Mouse (Mus musculus): Measurements from ENCODE around the gene Dhx32. TPM values are rescaled to one million over a fixed set of nuclear protein-coding genes. Genes with fewer than 3 reads are reported as not detected.

Dhx32 gene
- polyA plus RNA-seq, 1 experiment, result 20.8 TPM

DNA sequence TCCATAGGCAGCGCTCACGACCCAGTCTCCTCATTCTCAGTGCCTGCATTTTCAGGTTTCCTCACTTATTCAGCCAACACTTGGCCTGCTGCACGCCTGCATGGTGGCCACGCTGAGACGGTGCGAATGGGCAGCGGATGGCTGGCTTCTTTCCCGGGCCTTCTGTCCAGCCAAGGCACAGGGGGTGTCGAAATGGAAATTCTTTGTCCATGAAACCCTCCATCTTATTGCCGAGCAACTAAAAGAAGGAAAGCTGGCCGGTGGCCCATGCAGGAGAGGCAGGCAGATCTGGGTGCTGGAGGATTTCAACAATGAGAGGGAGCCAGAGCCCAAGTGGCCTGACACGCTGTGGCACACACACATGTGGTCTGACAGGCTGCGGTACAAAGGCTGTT is 16.7 kb downstream of the Dhx32 start:
- Histone ChIP-seq H3K4me1 (replicated peaks; ENCODE audit: control insufficient read depth, insufficient read depth, low read length) (no peaks in the 10 kb centered on the region), H3K27ac (ENCODE audit: control insufficient read depth, insufficient read depth, low read length) (no peak overlapping the region), H3K27me3 (ENCODE audit: control insufficient read depth, insufficient read depth, low read length) (no peaks in the 10 kb centered on the region), H3K36me3 (ENCODE audit: control insufficient read depth, insufficient read depth, low read length) (no peaks in the 10 kb centered on the region), H3K4me3 (ENCODE audit: control insufficient read depth, insufficient read depth, low read length) (no peak overlapping the region)
- no peak for TF ChIP-seq POLR2A (IDR thresholded peaks at IDR 0.05; ENCODE audit: control insufficient read depth, extremely low read depth, insufficient read depth, low read length, poor library complexity)
- no peak for TF ChIP-seq CTCF (IDR thresholded peaks at IDR 0.05; ENCODE audit: borderline replicate concordance, control insufficient read depth, extremely low read depth, insufficient read depth, low read length, poor library complexity)
- no peak for DNase-seq
- 97% methylated on average over 13 of the region's 13 CpGs for WGBS

GRCm38 (mm10) chr7:133765240-133765848 is 17.2 kb downstream of the Dhx32 start:
- Histone ChIP-seq H3K4me3 (ENCODE audit: control insufficient read depth, insufficient read depth, low read length) (no peak overlapping the region), H3K4me1 (replicated peaks; ENCODE audit: control insufficient read depth, insufficient read depth, low read length) (no peaks in the 10 kb centered on the region), H3K27ac (ENCODE audit: control insufficient read depth, insufficient read depth, low read length) (no peak overlapping the region), H3K27me3 (ENCODE audit: control insufficient read depth, insufficient read depth, low read length) (no peaks in the 10 kb centered on the region), H3K36me3 (ENCODE audit: control insufficient read depth, insufficient read depth, low read length) (no peaks in the 10 kb centered on the region)
- WGBS, result 91% methylated on average over 10 of the region's 10 CpGs
- TF ChIP-seq CTCF (IDR thresholded peaks at IDR 0.05; ENCODE audit: borderline replicate concordance, control insufficient read depth, extremely low read depth, insufficient read depth, low read length, poor library complexity) (no peak), POLR2A (IDR thresholded peaks at IDR 0.05; ENCODE audit: control insufficient read depth, extremely low read depth, insufficient read depth, low read length, poor library complexity) (no peak)
- no peak for DNase-seq

- WGBS, result 97% methylated on average over 2 of the region's 2 CpGs
- no peaks in the 10 kb centered on the region for H3K4me1 ChIP-seq (replicated peaks; ENCODE audit: control insufficient read depth, insufficient read depth, low read length)
- H3K36me3 ChIP-seq (ENCODE audit: control insufficient read depth, insufficient read depth, low read length), result no peaks in the 10 kb centered on the region
- no peaks in the 10 kb centered on the region for H3K27me3 ChIP-seq (ENCODE audit: control insufficient read depth, insufficient read depth, low read length)
- no peak for TF ChIP-seq CTCF (IDR thresholded peaks at IDR 0.05; ENCODE audit: borderline replicate concordance, control insufficient read depth, extremely low read depth, insufficient read depth, low read length, poor library complexity)
- no peak for TF ChIP-seq POLR2A (IDR thresholded peaks at IDR 0.05; ENCODE audit: control insufficient read depth, extremely low read depth, insufficient read depth, low read length, poor library complexity)
- no peak overlapping the region for H3K4me3 ChIP-seq (ENCODE audit: control insufficient read depth, insufficient read depth, low read length)
- DNase-seq, result no peak
- H3K27ac ChIP-seq (ENCODE audit: control insufficient read depth, insufficient read depth, low read length), result no peak overlapping the region
Measured at GRCm38 (mm10) chr7:133764425-133764824, 18.1 kb downstream of the Dhx32 start.

DNA sequence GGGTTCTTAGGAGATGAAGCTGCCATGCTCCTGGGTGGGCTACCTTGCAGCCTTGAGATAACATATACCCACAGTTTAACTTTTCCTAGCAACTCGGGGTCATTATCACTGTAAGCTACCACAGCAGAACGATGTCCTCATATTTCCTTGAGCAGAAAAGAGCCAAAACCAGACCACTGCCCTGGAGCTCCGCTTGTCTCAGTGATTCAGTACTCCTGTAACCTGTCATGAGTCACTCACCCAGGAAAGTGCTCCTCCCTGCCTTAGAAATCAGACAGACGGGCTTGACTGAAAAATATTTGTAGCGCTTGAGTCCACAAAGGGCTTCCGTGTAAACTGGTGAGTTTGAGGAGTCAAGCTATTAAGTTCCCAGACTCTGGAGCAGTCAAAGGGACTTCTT is 19.8 kb downstream of the Dhx32 start:
- Histone ChIP-seq H3K36me3 (ENCODE audit: control insufficient read depth, insufficient read depth, low read length) (no peaks in the 10 kb centered on the region), H3K4me3 (ENCODE audit: control insufficient read depth, insufficient read depth, low read length) (no peak overlapping the region), H3K27me3 (ENCODE audit: control insufficient read depth, insufficient read depth, low read length) (no peaks in the 10 kb centered on the region), H3K4me1 (replicated peaks; ENCODE audit: control insufficient read depth, insufficient read depth, low read length) (no peaks in the 10 kb centered on the region), H3K27ac (ENCODE audit: control insufficient read depth, insufficient read depth, low read length) (no peak overlapping the region)
- WGBS, result 95% methylated on average over 6 of the region's 6 CpGs
- TF ChIP-seq POLR2A (IDR thresholded peaks at IDR 0.05; ENCODE audit: control insufficient read depth, extremely low read depth, insufficient read depth, low read length, poor library complexity) (no peak), CTCF (IDR thresholded peaks at IDR 0.05; ENCODE audit: borderline replicate concordance, control insufficient read depth, extremely low read depth, insufficient read depth, low read length, poor library complexity) (no peak)
- no peak for DNase-seq

DNA sequence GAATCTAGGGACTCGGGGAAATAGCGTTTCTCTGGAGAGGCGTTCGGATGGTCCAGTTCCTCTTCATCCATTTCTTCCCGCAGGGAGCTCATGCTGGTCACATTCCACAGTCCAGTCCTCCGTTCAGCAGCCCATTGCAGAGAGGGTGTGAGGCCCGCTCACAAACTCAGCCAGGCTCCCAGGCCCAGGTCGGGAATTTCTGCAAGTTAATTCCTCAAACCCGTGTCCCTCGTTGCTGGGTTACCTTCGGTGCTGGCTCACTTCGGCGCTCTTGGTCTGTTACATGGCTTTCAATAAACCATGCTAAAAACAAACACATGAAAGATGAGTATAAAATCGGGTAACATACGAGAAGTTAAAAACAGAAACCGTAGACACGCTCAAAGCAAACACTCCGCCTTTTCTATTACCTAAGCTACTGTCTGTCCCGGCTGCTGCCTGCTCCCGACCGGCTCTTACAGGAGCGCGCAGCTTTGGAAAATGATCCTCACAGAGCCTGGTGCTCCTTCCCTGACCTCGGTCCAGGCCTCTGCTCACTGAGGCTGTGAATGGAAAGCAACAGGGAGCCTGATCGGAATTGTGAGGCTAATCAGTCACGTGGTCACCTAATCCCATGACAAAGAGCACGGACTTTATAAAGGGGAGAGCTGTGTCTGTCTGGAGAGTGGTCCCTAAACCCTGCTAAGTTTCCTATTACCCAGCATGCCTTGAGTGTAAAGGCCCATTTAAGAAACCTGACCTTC is 22.7 kb downstream of the Dhx32 start:
- Histone ChIP-seq H3K4me1 (replicated peaks; ENCODE audit: control insufficient read depth, insufficient read depth, low read length) (no peaks in the 10 kb centered on the region), H3K36me3 (ENCODE audit: control insufficient read depth, insufficient read depth, low read length) (no peaks in the 10 kb centered on the region), H3K4me3 (ENCODE audit: control insufficient read depth, insufficient read depth, low read length) (no peak overlapping the region), H3K27ac (ENCODE audit: control insufficient read depth, insufficient read depth, low read length) (no peak overlapping the region), H3K27me3 (ENCODE audit: control insufficient read depth, insufficient read depth, low read length) (no peaks in the 10 kb centered on the region)
- WGBS, result 90% methylated on average over 27 of the region's 27 CpGs
- TF ChIP-seq CTCF (IDR thresholded peaks at IDR 0.05; ENCODE audit: borderline replicate concordance, control insufficient read depth, extremely low read depth, insufficient read depth, low read length, poor library complexity) (no peak), POLR2A (IDR thresholded peaks at IDR 0.05; ENCODE audit: control insufficient read depth, extremely low read depth, insufficient read depth, low read length, poor library complexity) (no peak)
- DNase-seq, result no peak

DNA sequence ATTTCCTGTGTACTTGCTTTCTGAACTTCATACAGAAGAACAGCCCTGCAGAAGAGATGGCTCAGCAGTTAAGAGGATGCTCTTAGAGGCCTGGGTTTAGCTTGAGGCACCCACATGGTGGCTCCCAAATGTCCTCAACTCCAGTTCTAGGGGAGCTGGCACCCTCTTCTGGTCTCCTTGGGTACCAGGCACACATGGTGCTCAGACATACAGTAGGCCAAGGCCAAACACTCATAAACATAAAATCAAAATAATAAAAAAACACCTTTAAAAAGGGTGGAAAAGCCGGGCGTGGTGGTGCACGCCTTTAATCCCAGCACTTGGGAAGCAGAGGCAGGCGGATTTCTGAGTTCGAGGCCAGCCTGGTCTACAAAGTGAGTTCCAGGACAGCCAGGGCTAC is 23.8 kb downstream of the Dhx32 start:
- H3K4me3 ChIP-seq (ENCODE audit: control insufficient read depth, insufficient read depth, low read length), result no peak overlapping the region
- H3K27ac ChIP-seq (ENCODE audit: control insufficient read depth, insufficient read depth, low read length), result no peak overlapping the region
- 98% methylated on average over 5 of the region's 5 CpGs for WGBS

More for the DNA sequence above, 23.8 kb downstream of the Dhx32 start:
- Histone ChIP-seq H3K36me3 (ENCODE audit: control insufficient read depth, insufficient read depth, low read length) (no peaks in the 10 kb centered on the region), H3K4me1 (replicated peaks; ENCODE audit: control insufficient read depth, insufficient read depth, low read length) (no peaks in the 10 kb centered on the region), H3K27me3 (ENCODE audit: control insufficient read depth, insufficient read depth, low read length) (no peaks in the 10 kb centered on the region)
- DNase-seq, result no peak
- no peak for TF ChIP-seq POLR2A (IDR thresholded peaks at IDR 0.05; ENCODE audit: control insufficient read depth, extremely low read depth, insufficient read depth, low read length, poor library complexity)
- TF ChIP-seq CTCF (IDR thresholded peaks at IDR 0.05; ENCODE audit: borderline replicate concordance, control insufficient read depth, extremely low read depth, insufficient read depth, low read length, poor library complexity), result no peak

All from thymus, adult 2 months (tissue).